Mouse (Mus musculus): Measurements from ENCODE around the gene Cltrn.

Gene Cltrn

GRCm38 (mm10) chrX:164135304-164135818 lies 46.7 kb downstream of the Cltrn start:
- no peak for DNase-seq (ENCODE audit: inconsistent age in 2 of 2, low spot score in 1 of 2)

- no peak for DNase-seq (ENCODE audit: inconsistent age in 2 of 2, low spot score in 1 of 2)
Observed at GRCm38 (mm10) chrX:164139032-164139431, 50.4 kb downstream of the Cltrn start, which contains the start of gene Ace2. TSS of gene Ace2 (plus strand) at chrX:164139332.

GRCm38 (mm10) chrX:164145463-164146250 lies 57.0 kb downstream of the Cltrn start:
- no peak for DNase-seq (ENCODE audit: inconsistent age in 2 of 2, low spot score in 1 of 2)

GRCm38 (mm10) chrX:164152703-164153102 lies 64.1 kb downstream of the Cltrn start:
- peak in 1 of 2 experiments; percentile 26 for DNase-seq (ENCODE audit: inconsistent age in 2 of 2, low spot score in 1 of 2)

GRCm38 (mm10) chrX:164153606-164154005 lies 65.0 kb downstream of the Cltrn start:
- DNase-seq (ENCODE audit: inconsistent age in 2 of 2, low spot score in 1 of 2): no peak

- no peak for DNase-seq (ENCODE audit: inconsistent age in 2 of 2, low spot score in 1 of 2)
Observed at GRCm38 (mm10) chrX:164154594-164154993, 66.0 kb downstream of the Cltrn start.

- DNase-seq (ENCODE audit: inconsistent age in 2 of 2, low spot score in 1 of 2): no peak
Observed at GRCm38 (mm10) chrX:164164681-164165080, 76.1 kb downstream of the Cltrn start.
